Mouse (Mus musculus): ENCODE data around the gene Ndufv2. TPM values are rescaled to one million over a fixed set of nuclear protein-coding genes. Genes with fewer than 3 reads are reported as not detected.

Gene Ndufv2
- total RNA-seq (2021), result 100 to 1,000 TPM; 309 to 324 TPM
- long read RNA-seq, experiment 1, transcript Ndufv2-203 (8 exons, 1,697 nt), result major isoform, 288 of 304 reads
- long read RNA-seq, experiment 1, partial matches to known transcripts, result 4 of 304 reads
- long read RNA-seq, experiment 1, other reads (novel, unspliced or antisense), result 12 of 304 reads
- long read RNA-seq, experiment 2, transcript Ndufv2-203 (8 exons, 1,697 nt), result major isoform, 187 of 201 reads
- long read RNA-seq, experiment 2, partial matches to known transcripts, result 6 of 201 reads
- long read RNA-seq, experiment 2, other reads (novel, unspliced or antisense), result 8 of 201 reads

- DNase-seq (ENCODE audit: low spot score in 2 of 2), result peak; percentile 82 to 88
Observed at GRCm38 (mm10) chr17:66101380-66102330, at the start of gene Ndufv2. TSS of gene Ndufv2 (minus strand) at chr17:66101559.

- DNase-seq (ENCODE audit: low spot score in 2 of 2), result no peak
Observed at GRCm38 (mm10) chr17:66131212-66131611, 29.9 kb upstream of the Ndufv2 start.

GRCm38 (mm10) chr17:66130371-66130770 lies 29.0 kb upstream of the Ndufv2 start:
- DNase-seq (ENCODE audit: low spot score in 2 of 2), result no peak

GRCm38 (mm10) chr17:66125211-66125610 lies 23.9 kb upstream of the Ndufv2 start:
- DNase-seq (ENCODE audit: low spot score in 2 of 2), result no peak

GRCm38 (mm10) chr17:66123816-66124610 lies 22.7 kb upstream of the Ndufv2 start:
- DNase-seq (ENCODE audit: low spot score in 2 of 2), result no peak

- peak; percentile 89 to 91 for DNase-seq (ENCODE audit: low spot score in 2 of 2)
Observed at GRCm38 (mm10) chr17:66123066-66123815, 21.9 kb upstream of the Ndufv2 start, which contains the start of gene Ddx11. TSS of gene Ddx11 (plus strand) at chr17:66123520.

GRCm38 (mm10) chr17:66120701-66121100 lies 19.3 kb upstream of the Ndufv2 start:
- DNase-seq (ENCODE audit: low spot score in 2 of 2), result no peak

GRCm38 (mm10) chr17:66118991-66119390 lies 17.6 kb upstream of the Ndufv2 start:
- DNase-seq (ENCODE audit: low spot score in 2 of 2), result no peak

- no peak for DNase-seq (ENCODE audit: low spot score in 2 of 2)
Observed at GRCm38 (mm10) chr17:66112166-66112565, 10.8 kb upstream of the Ndufv2 start.

- peak; percentile 68 to 78 for DNase-seq (ENCODE audit: low spot score in 2 of 2)
Observed at GRCm38 (mm10) chr17:66111402-66111959, 10.1 kb upstream of the Ndufv2 start, which contains the start of gene Washc1. TSS of gene Washc1 (plus strand) at chr17:66111545.

- DNase-seq (ENCODE audit: low spot score in 2 of 2), result no peak
Observed at GRCm38 (mm10) chr17:66110746-66111145, 9.4 kb upstream of the Ndufv2 start.

GRCm38 (mm10) chr17:66108198-66108597 lies 6.8 kb upstream of the Ndufv2 start:
- no peak for DNase-seq (ENCODE audit: low spot score in 2 of 2)

- no peak for DNase-seq (ENCODE audit: low spot score in 2 of 2)
Observed at GRCm38 (mm10) chr17:66107466-66107865, 6.1 kb upstream of the Ndufv2 start.

GRCm38 (mm10) chr17:66106601-66107267 lies 5.4 kb upstream of the Ndufv2 start:
- DNase-seq (ENCODE audit: low spot score in 2 of 2), result peak in 1 of 2 experiments; percentile 45

- no peak for DNase-seq (ENCODE audit: low spot score in 2 of 2)
Observed at GRCm38 (mm10) chr17:66104076-66104475, 2.7 kb upstream of the Ndufv2 start.

GRCm38 (mm10) chr17:66100566-66101379 lies 586 bp downstream of the Ndufv2 start:
- peak in 1 of 2 experiments; percentile 39 for DNase-seq (ENCODE audit: low spot score in 2 of 2)

- no peak for DNase-seq (ENCODE audit: low spot score in 2 of 2)
Observed at GRCm38 (mm10) chr17:66092664-66093063, 8.7 kb downstream of the Ndufv2 start.

GRCm38 (mm10) chr17:66092065-66092464 lies 9.3 kb downstream of the Ndufv2 start:
- no peak for DNase-seq (ENCODE audit: low spot score in 2 of 2)

- no peak for DNase-seq (ENCODE audit: low spot score in 2 of 2)
Observed at GRCm38 (mm10) chr17:66091392-66091791, 10.0 kb downstream of the Ndufv2 start.

Data from adrenal gland, postnatal 4 days (tissue).